Mouse (Mus musculus) ES-Bruce4 (cell line): ENCODE measurements around the gene Arrdc1. TPM values are rescaled to one million over a fixed set of nuclear protein-coding genes. Genes with fewer than 3 reads are reported as not detected.

Experiments
- H3K27ac ChIP-seq: 2 replicates; pipeline ENCODE4 v1.5.1; 2012; ENCODE audit warnings: low read length, inconsistent platforms; ENCODE audit not compliant: insufficient read depth
- H3K27me3 ChIP-seq: 2 replicates; pipeline ENCODE4 v1.6.1; 2012; ENCODE audit warnings: mild to moderate bottlenecking, low read length, inconsistent platforms; ENCODE audit not compliant: control insufficient read depth, poor library complexity, insufficient read depth, severe bottlenecking
- H3K36me3 ChIP-seq: 2 replicates; pipeline ENCODE4 v1.6.1; 2012; ENCODE audit warnings: inconsistent platforms, mild to moderate bottlenecking, low read length, moderate library complexity; ENCODE audit not compliant: control insufficient read depth, poor library complexity, insufficient read depth, severe bottlenecking
- H3K4me1 ChIP-seq: one replicate; pipeline ENCODE4 v1.8.1; 2011; ENCODE audit warnings: low read length; ENCODE audit not compliant: control insufficient read depth, insufficient read depth
- H3K4me3 ChIP-seq: 2 replicates; pipeline ENCODE4 v1.5.1; 2011; ENCODE audit warnings: low read depth, mild to moderate bottlenecking, low read length
- H3K9ac ChIP-seq: 2 replicates; pipeline ENCODE4 v1.6.1; 2012; ENCODE audit warnings: low read depth, mild to moderate bottlenecking, inconsistent platforms; ENCODE audit not compliant: poor library complexity, severe bottlenecking
- H3K9me3 ChIP-seq: replicated peaks from 2 replicates; pipeline ENCODE4 v1.6.1; 2012; ENCODE audit warnings: mild to moderate bottlenecking, low read length, inconsistent platforms; ENCODE audit not compliant: control insufficient read depth, poor library complexity, insufficient read depth, severe bottlenecking
- CTCF ChIP-seq: IDR thresholded peaks from one replicate; pipeline ENCODE4 v1.8.1; 2011; ENCODE audit warnings: low read depth, low read length
- EP300 ChIP-seq: IDR thresholded peaks from 2 replicates; pipeline ENCODE4 v1.6.1; 2011; ENCODE audit warnings: low read depth, low read length; ENCODE audit not compliant: insufficient read depth
- POLR2A ChIP-seq: IDR thresholded peaks from one replicate; pipeline ENCODE4 v1.8.1; 2011; ENCODE audit warnings: low read length; ENCODE audit not compliant: insufficient read depth
- polyA plus RNA-seq: library from polyadenylated mRNA; stranded (reverse); fragments of >200 nt; gene quantifications from 2 replicates; pipeline ENCODE4 v1.2.4, GENCODE M21; 2011; ENCODE audit warnings: low read depth; ENCODE audit not compliant: missing spikeins, insufficient read depth, insufficient read length

The Arrdc1 gene
- polyA plus RNA-seq, 1 experiment: 26.9 TPM

GRCm38 (mm10) chr2:24888895-24889294 lies 46.2 kb downstream of the Arrdc1 start:
- Histone ChIP-seq H3K36me3 (peaks cover 16% of the 10 kb centered on the region), H3K27me3 (no peaks in the 10 kb centered on the region), H3K9me3 (no peaks in the 10 kb centered on the region), H3K27ac (no peak overlapping the region), H3K9ac (no peak overlapping the region), H3K4me1 (peaks cover 2% of the 10 kb centered on the region), H3K4me3 (no peak overlapping the region)
- no peak for TF ChIP-seq POLR2A
- TF ChIP-seq CTCF: no peak
- TF ChIP-seq EP300: no peak

DNA sequence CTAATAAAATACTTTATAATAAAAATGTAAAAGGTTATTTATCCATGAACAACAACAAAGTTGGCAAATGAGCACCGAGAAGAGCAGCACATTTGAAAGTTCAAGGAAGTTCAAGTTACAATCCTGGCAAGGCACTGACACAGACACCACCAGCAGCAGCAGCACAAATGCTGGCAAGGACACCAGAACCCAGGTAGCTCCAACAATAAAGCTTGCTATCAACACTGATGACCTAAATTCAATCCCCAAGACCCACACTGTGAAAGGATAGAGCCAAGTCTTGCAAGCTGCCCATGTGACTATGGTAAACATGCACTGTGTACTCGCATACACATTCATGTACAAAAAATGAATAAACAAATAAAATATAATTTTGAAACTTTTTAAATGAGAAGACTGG lies 54.4 kb downstream of the Arrdc1 start:
- H3K9me3 ChIP-seq: no peaks in the 10 kb centered on the region

More for the DNA sequence above, 54.4 kb downstream of the Arrdc1 start:
- Histone ChIP-seq H3K27me3 (no peaks in the 10 kb centered on the region), H3K27ac (no peak overlapping the region), H3K9ac (no peak overlapping the region), H3K4me3 (no peak overlapping the region), H3K4me1 (no peaks in the 10 kb centered on the region), H3K36me3 (peaks cover 31% of the 10 kb centered on the region)
- TF ChIP-seq EP300 (no peak), POLR2A (no peak), CTCF (no peak)

Other genes with a start within 250 kb of the Arrdc1 start
- 8.9 and 10.6 TPM in 2 replicates for gene Cacna1b, start 172.1 kb downstream of the Arrdc1 start, polyA plus RNA-seq
- 94.1 and 104 TPM in 2 replicates for gene Ehmt1, start 15.6 kb downstream of the Arrdc1 start, polyA plus RNA-seq
- gene Zmynd19, start 14.5 kb upstream of the Arrdc1 start, polyA plus RNA-seq: 57.5 and 64.7 TPM in 2 replicates
- gene Dph7, start 27.1 kb upstream of the Arrdc1 start, polyA plus RNA-seq: 15.8 and 18.0 TPM in 2 replicates
- 33.7 and 37.4 TPM in 2 replicates for gene Mrpl41, start 39.8 kb upstream of the Arrdc1 start, polyA plus RNA-seq
- gene Pnpla7, start 40.8 kb upstream of the Arrdc1 start, polyA plus RNA-seq: 16.2 and 20.1 TPM in 2 replicates
- gene Nsmf, start 119.1 kb upstream of the Arrdc1 start, polyA plus RNA-seq: 11.3 and 14.9 TPM in 2 replicates
- not detected in 2 replicates for gene Entpd8, start 145.1 kb upstream of the Arrdc1 start, polyA plus RNA-seq
- gene Noxa1, start 159.9 kb upstream of the Arrdc1 start, polyA plus RNA-seq: not detected in 2 replicates
- 9.8 and 10.2 TPM in 2 replicates for gene Nrarp, start 245.5 kb upstream of the Arrdc1 start, polyA plus RNA-seq